Mouse (Mus musculus) stomach, postnatal 0 days (tissue): Measurements from ENCODE around the gene Catsper1. TPM values are rescaled to one million over a fixed set of nuclear protein-coding genes. Genes with fewer than 3 reads are reported as not detected.

Experiments
- ATAC-seq: fragments of 200-750 bp; cut with Nextera tagmentation; 2 replicates; pipeline ENCODE4 v1.8.0; 2017; ENCODE audit not compliant: low FRiP score, low TSS enrichment
- DNase-seq: peaks from one replicate; pipeline ENCODE4 v3.0.0-alpha.2; 2016; ENCODE audit warnings: low spot score
- H3K27ac ChIP-seq: fragments of 300-500 bp; sonication (generic); replicated peaks from 2 replicates; pipeline ENCODE4 v1.5.1; 2014; ENCODE audit warnings: mild to moderate bottlenecking, control low read depth
- H3K27me3 ChIP-seq: fragments of 300-500 bp; sonication (generic); 2 replicates; pipeline ENCODE4 v1.6.1; 2014; ENCODE audit warnings: low read length; ENCODE audit not compliant: control insufficient read depth, insufficient read depth
- H3K36me3 ChIP-seq: fragments of 300-500 bp; sonication (generic); 2 replicates; pipeline ENCODE4 v1.6.1; 2014; ENCODE audit warnings: low read length, mixed read lengths; ENCODE audit not compliant: control insufficient read depth, insufficient read depth
- H3K4me1 ChIP-seq: fragments of 300-500 bp; sonication (generic); replicated peaks from 2 replicates; pipeline ENCODE4 v1.6.1; 2014; ENCODE audit warnings: antibody characterized with exemption; ENCODE audit not compliant: control insufficient read depth, insufficient read depth
- H3K4me2 ChIP-seq: fragments of 300-500 bp; sonication (generic); replicated peaks from 2 replicates; pipeline ENCODE4 v1.6.1; 2014; ENCODE audit warnings: low read depth, mild to moderate bottlenecking, control low read depth, moderate library complexity
- H3K4me3 ChIP-seq: fragments of 300-500 bp; sonication (generic); 2 replicates; pipeline ENCODE4 v1.5.1; 2014; ENCODE audit warnings: low read depth, low read length, control low read depth
- H3K9ac ChIP-seq: fragments of 300-500 bp; sonication (generic); 2 replicates; pipeline ENCODE4 v1.6.1; 2014; ENCODE audit warnings: mild to moderate bottlenecking, low read length, control low read depth, mixed read lengths
- H3K9me3 ChIP-seq: fragments of 300-500 bp; sonication (generic); 2 replicates; pipeline ENCODE4 v1.6.1; 2016; ENCODE audit warnings: low read length; ENCODE audit not compliant: control insufficient read depth
- CTCF ChIP-seq: IDR thresholded peaks from 2 replicates; pipeline ENCODE4 v1.5.1; 2016; ENCODE audit warnings: antibody characterized with exemption, low read depth, mild to moderate bottlenecking, moderate library complexity
- EP300 ChIP-seq: optimal IDR thresholded peaks from 2 replicates; pipeline ENCODE3; 2016; ENCODE audit warnings: antibody characterized with exemption
- WGBS: fragments of 180-500 bp; shearing (Covaris S2); extraction: QIAGEN DNeasy Blood & Tissue Kit; methylation state at CpG from one replicate; pipeline ENCODE4 v1.1.7; 2014; 5-methylcytosine and 5-hydroxymethylcytosine counted together
- polyA plus RNA-seq: library from polyadenylated mRNA; unstranded; fragments of >200 nt; fragmentation: Nextera tagmentation; extraction: Ambion mirVana; gene quantifications from 2 replicates; pipeline ENCODE4 v1.2.1, GENCODE M21; 2015

Catsper1 gene
- polyA plus RNA-seq, 1 experiment from 2014 or later = not detected

- Histone ChIP-seq H3K36me3 (peaks cover 17% of the 10 kb centered on the region; the same call in 1 of the 2 replicates), H3K9me3 (no peaks in the 10 kb centered on the region), H3K27ac (no peak overlapping the region), H3K9ac (no peak overlapping the region), H3K4me1 (peaks cover 2% of the 10 kb centered on the region; the same call in 1 of the 2 replicates), H3K4me3 (no peak overlapping the region), H3K27me3 (no peaks in the 10 kb centered on the region), H3K4me2 (no peak overlapping the region)
- no peak for DNase-seq
- no peak for ATAC-seq
- TF ChIP-seq CTCF = peak; percentile 59
- no peak for TF ChIP-seq EP300
- WGBS = 85% methylated on average over 3 of the region's 3 CpGs
These were observed 35.4 kb downstream of the Catsper1 start for GRCm38 (mm10) chr19:5370932-5371331.

- H3K27ac ChIP-seq = no peak overlapping the region
- TF ChIP-seq EP300 (no peak), CTCF (no peak)
- no peaks in the 10 kb centered on the region for H3K9me3 ChIP-seq
- H3K4me1 ChIP-seq = no peaks in the 10 kb centered on the region; the same call in 1 of the 2 replicates
- DNase-seq = no peak
- no peak overlapping the region for H3K4me3 ChIP-seq
- H3K36me3 ChIP-seq = peaks cover 17% of the 10 kb centered on the region; the same call in 1 of the 2 replicates
- WGBS = 93% methylated on average over 7 of the region's 7 CpGs
- ATAC-seq = no peak
- no peak overlapping the region for H3K4me2 ChIP-seq
- H3K9ac ChIP-seq = no peak overlapping the region
- H3K27me3 ChIP-seq = no peaks in the 10 kb centered on the region
These were observed 37.2 kb downstream of the Catsper1 start for GRCm38 (mm10) chr19:5372724-5373123.

GRCm38 (mm10) chr19:5374177-5374576 is 38.6 kb downstream of the Catsper1 start:
- ATAC-seq (no peak), DNase-seq (no peak)
- H3K27me3 ChIP-seq = no peaks in the 10 kb centered on the region
- no peak overlapping the region for H3K9ac ChIP-seq
- 79% methylated on average over 4 of the region's 4 CpGs for WGBS
- H3K4me3 ChIP-seq = no peak overlapping the region
- no peak overlapping the region for H3K4me2 ChIP-seq
- no peaks in the 10 kb centered on the region for H3K4me1 ChIP-seq
- H3K27ac ChIP-seq = no peak overlapping the region
- peaks cover 25% of the 10 kb centered on the region for H3K36me3 ChIP-seq
- TF ChIP-seq EP300 (no peak), CTCF (no peak)
- no peaks in the 10 kb centered on the region for H3K9me3 ChIP-seq

- no peak for ATAC-seq
These were observed 39.2 kb downstream of the Catsper1 start for GRCm38 (mm10) chr19:5374748-5375147.

GRCm38 (mm10) chr19:5377446-5377845 is 41.9 kb downstream of the Catsper1 start:
- H3K4me3 ChIP-seq = no peak overlapping the region
- no peak for DNase-seq
- no peak for ATAC-seq
- no peak overlapping the region for H3K4me2 ChIP-seq
- TF ChIP-seq CTCF = no peak
- TF ChIP-seq EP300 = no peak
- WGBS = 92% methylated on average over 1 of the region's 1 CpGs
- H3K27me3 ChIP-seq = no peaks in the 10 kb centered on the region
- no peaks in the 10 kb centered on the region for H3K9me3 ChIP-seq
- H3K27ac ChIP-seq = no peak overlapping the region
- no peak overlapping the region for H3K9ac ChIP-seq
- H3K4me1 ChIP-seq = no peaks in the 10 kb centered on the region
- peaks cover 28% of the 10 kb centered on the region for H3K36me3 ChIP-seq

More at GRCm38 (mm10) chr19:5374748-5375147, 39.2 kb downstream of the Catsper1 start:
- 59% methylated on average over 4 of the region's 4 CpGs for WGBS
- H3K27ac ChIP-seq = no peak overlapping the region
- TF ChIP-seq CTCF = no peak
- TF ChIP-seq EP300 = no peak
- H3K9me3 ChIP-seq = no peaks in the 10 kb centered on the region
- no peak overlapping the region for H3K4me3 ChIP-seq
- no peak for DNase-seq
- no peak overlapping the region for H3K9ac ChIP-seq
- H3K4me2 ChIP-seq = no peak overlapping the region
- no peaks in the 10 kb centered on the region for H3K27me3 ChIP-seq
- H3K36me3 ChIP-seq = peaks cover 30% of the 10 kb centered on the region
- no peaks in the 10 kb centered on the region for H3K4me1 ChIP-seq

GRCm38 (mm10) chr19:5383326-5383725 is 47.8 kb downstream of the Catsper1 start:
- ATAC-seq (no peak), DNase-seq (no peak)
- TF ChIP-seq EP300 (no peak), CTCF (no peak)
- H3K4me2 ChIP-seq = no peak overlapping the region
- no peak overlapping the region for H3K9ac ChIP-seq
- 0 out of 2 replicates have a peak, but pooled peaks cover 2% of the 10 kb centered on the region for H3K4me1 ChIP-seq
- no peaks in the 10 kb centered on the region for H3K27me3 ChIP-seq
- no peaks in the 10 kb centered on the region for H3K9me3 ChIP-seq
- H3K27ac ChIP-seq = no peak overlapping the region
- WGBS = 92% methylated on average over 12 of the region's 12 CpGs
- no peak overlapping the region for H3K4me3 ChIP-seq
- peaks cover 43% of the 10 kb centered on the region for H3K36me3 ChIP-seq
